Mouse (Mus musculus): ENCODE measurements at regions not wholly inside any gene's neighbourhood (a gene's known extent, or its start where the extent isn't known, plus 50 kb on each side); places are given as distances from the start of the nearest gene placed in this dataset.

DNA sequence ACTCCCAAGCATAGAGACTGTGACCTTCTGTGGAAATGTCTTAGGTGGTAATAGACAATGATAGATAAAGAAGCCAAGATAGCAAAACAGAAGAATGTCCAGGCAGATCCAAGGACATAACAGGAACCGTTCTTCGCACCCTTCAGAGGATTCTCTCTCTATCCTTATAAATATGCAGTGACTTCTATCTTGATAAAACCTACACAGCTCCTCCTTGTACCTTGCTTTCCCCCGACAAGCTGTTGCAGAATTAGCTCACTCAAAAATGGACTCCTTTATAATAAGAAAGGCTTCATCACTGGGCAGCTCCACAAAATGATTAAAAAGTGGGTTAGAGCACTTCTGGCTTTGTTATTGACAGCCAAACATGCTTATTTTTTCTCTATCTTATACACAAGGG, 245.4 kb upstream of the Adra1b start:
- no peak for ATAC-seq (replicated peaks; ENCODE audit: low read depth, poor library complexity, severe bottlenecking)

- ATAC-seq (replicated peaks; ENCODE audit: low read depth, poor library complexity, severe bottlenecking), result no peak
These were observed 246.3 kb upstream of the Il12b start for GRCm38 (mm10) chr11:44153576-44153975.

DNA sequence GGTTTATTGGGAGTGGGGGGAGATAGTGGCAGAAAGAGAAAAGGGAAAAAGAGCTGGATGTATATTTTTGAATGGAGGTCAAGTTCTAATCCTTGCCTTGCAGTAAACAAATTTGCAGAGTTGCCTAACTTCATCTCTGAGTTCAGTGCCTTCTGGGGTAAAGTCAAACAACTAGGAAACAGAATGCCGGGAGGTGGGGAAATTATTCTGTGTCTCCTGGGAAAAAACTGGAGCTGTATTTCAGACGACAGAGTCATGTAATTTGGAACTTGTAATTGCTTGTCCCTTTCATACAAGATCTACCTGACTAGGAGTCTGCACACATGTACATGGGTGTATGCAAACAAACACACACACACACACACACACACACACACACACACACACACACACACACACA, 244.3 kb upstream of the Il12b start:
- no peak for ATAC-seq (replicated peaks; ENCODE audit: low read depth, poor library complexity, severe bottlenecking)

DNA sequence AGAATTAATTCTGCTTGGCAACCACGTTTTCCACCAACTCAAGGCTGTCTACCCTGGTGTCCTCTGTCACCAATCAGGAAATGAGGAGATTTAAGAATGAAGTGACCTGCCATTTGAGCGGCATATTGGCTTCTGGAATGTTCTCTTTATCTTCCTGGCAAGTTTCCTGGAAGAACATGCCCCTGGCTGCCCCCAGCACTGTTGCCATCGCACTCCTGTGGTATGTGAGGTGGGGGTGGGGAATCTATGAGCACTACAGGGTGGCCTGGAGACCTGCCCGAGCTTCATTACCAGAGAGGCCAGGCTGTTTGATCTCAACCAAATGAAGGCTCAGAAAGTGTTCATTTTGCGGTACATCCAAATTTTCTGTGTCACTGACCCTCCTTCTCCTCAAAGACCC, 243.8 kb upstream of the Il12b start:
- ATAC-seq (replicated peaks; ENCODE audit: low read depth, poor library complexity, severe bottlenecking), result no peak

DNA sequence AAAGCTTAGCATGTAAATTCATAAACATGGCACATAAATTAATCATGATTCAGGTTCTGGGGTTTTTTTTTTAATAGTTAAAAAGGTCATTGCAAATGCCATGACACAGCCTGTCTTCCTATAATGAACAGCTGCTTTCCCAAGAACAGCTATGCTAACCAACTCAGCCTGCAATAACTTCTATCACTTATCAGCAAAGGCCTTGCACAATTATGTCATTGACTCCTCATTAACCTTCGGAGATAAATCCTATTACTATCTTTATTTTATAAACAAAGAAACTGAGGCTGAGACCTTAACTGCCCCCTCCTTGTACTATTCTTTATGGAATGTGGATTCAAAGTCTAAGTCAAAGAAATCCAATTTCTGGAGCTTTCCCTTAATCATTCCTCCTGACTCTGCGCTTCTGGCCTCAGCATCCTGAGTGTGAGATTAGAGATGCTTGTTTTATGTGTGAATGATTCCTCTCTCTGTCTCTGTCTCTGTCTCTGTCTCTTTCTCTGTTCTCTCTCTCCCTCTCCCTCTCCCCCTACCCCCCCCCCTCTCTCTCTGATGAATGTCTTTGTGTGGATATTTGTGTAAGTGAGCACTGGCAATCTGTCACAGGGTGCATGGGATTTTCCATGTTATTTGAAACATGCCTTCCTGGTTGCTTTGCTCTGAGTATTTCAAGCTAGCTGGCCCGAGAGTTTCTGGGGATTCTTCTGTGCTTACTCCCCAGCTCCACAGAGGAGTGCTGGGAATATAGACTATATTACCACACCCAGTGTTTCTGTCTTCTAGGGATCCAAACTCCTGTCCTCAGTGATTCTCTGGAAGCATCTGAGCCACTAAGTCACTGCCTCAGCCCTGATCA, 243.1 kb upstream of the Il12b start:
- no peak for ATAC-seq (replicated peaks; ENCODE audit: low read depth, poor library complexity, severe bottlenecking)

DNA sequence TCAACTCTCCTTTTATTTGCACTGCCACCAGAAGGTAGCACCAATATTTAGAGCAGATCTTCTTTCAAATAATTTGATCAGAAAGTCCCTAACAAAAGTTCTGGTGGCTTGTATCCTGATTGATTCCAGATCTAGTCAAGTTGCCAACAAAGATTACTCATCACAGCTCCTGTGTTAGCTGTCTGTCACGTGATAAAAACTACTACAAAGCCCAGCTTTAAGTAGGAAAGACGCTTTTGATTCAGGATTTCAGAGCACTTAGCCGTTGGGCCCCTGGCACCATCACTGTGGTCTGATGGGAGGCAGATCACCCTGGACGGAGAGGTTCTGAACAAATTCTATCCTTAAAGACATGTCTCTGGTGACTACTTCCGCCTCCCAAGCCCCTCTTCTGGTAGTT, 241.6 kb upstream of the Il12b start:
- ATAC-seq (replicated peaks; ENCODE audit: low read depth, poor library complexity, severe bottlenecking), result no peak

GRCm38 (mm10) chr11:44161734-44162418, 238.0 kb upstream of the Il12b start:
- no peak for ATAC-seq (replicated peaks; ENCODE audit: low read depth, poor library complexity, severe bottlenecking)

GRCm38 (mm10) chr11:44163049-44163448, 236.8 kb upstream of the Il12b start:
- ATAC-seq (replicated peaks; ENCODE audit: low read depth, poor library complexity, severe bottlenecking), result no peak

DNA sequence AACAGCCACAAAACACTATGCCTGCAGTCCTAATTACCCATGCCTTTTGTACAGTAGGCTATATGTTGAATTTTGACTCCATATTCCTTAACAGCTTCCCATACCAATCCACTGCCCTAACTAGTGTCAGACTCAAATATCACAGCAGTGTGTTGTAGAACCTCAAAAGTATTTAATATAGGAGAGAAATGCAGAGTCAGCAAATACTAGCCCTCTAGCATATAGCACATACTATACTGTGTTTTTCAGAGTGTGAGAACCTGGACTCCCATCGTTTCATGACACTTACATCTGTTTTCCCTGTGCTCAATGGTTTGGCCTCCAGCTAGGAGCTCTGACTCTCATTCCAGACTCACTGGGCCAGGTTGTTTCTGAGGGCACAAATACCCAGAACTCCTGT, 236.1 kb upstream of the Il12b start:
- ATAC-seq (replicated peaks; ENCODE audit: low read depth, poor library complexity, severe bottlenecking), result no peak

DNA sequence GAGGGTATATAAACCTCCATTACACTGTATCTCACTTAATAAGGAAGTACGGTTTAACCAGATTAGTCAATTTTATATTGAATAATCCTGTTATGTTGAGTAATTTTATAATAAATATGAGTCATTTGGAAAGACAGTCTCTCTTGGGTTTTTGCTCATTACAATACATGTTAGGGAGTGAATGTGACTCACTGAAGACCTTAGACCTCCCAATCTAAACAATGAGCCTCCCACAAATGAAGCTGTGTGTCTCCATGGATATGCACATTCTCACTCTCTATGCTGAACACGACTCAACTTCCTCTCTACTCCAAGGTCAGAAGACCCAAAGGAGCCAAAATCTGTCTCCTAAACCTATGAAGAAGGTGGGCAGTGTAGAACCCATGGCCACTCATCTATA, 235.7 kb upstream of the Il12b start:
- no peak for ATAC-seq (replicated peaks; ENCODE audit: low read depth, poor library complexity, severe bottlenecking)

DNA sequence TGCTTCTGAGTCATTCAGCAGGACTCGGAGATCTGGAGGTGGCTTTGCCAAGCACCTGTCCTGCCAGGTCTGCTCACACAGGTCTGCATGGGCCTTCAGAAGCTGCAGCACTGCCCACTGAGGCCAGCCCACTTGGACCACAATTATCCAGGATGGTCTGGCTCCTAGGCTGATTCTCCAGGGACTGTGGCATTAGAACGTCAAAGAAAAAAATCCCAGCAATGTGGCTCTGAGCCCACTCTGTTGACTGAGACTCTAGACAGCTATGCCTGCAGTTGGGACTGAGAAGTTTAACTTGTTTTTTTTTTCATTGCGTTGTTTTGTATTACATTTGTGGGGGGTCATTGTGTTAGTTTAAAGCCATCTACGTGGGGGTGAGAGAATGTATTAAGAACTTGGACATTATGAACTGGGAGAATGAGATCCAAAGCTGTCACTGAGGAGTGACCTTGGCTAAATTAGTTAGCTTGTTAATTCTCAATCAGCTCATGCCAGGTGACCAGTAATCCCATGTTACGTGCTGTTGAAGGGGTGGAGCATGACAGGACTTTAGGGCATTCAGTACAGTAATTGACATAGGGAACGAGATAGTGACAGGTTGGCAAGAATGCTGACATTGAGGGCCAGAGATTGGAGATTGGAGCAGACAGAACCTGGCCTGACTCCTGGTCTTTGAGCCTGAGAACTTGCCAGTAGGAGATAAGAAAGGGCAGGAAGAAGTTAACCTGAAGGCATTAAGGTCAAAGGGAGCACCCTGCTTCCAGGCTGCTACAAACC, 232.0 kb upstream of the Il12b start:
- no peak for ATAC-seq (replicated peaks; ENCODE audit: low read depth, poor library complexity, severe bottlenecking)

- peak; percentile 50 for ATAC-seq (replicated peaks; ENCODE audit: low read depth, poor library complexity, severe bottlenecking)
These were observed 227.4 kb upstream of the Il12b start for GRCm38 (mm10) chr11:44172478-44172877.

DNA sequence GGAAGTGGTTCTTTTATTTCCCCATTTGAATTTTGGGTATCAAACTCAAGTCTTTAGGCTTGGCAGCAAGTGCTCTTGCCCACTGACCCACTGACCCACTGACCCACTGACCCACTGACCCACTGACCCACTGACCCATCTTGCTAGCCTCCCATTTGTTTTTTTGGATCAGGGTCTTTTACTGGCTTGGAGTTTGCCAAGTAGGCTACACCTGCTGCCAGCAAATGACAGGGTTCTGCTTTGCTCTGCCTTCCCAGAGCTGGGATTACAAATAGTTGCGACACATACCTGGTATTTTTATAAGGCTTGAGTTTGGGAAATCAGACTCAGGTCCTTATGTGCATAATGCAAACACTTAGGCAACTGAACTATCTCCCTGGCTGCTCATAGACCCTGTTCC, 226.7 kb upstream of the Il12b start:
- no peak for ATAC-seq (replicated peaks; ENCODE audit: low read depth, poor library complexity, severe bottlenecking)

DNA sequence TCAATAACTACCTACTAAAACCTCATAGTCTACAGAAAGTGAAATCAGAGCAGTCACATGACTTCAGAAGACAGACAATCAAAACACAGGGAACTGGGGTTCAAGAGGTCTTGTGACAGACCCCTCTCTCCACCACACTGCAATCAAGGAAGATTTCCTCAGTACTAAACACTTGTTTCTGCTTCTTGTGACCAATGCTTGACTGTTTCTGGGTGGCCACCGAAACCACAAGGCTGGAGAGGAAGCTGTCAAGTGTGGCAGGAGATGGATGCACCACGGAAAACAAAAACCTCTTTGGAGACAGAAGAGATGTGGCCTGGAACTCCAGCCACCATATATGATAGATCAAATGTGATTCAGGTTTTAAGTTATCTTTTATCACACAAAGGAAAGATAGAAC, 225.3 kb upstream of the Il12b start:
- ATAC-seq (replicated peaks; ENCODE audit: low read depth, poor library complexity, severe bottlenecking), result peak; percentile 87

DNA sequence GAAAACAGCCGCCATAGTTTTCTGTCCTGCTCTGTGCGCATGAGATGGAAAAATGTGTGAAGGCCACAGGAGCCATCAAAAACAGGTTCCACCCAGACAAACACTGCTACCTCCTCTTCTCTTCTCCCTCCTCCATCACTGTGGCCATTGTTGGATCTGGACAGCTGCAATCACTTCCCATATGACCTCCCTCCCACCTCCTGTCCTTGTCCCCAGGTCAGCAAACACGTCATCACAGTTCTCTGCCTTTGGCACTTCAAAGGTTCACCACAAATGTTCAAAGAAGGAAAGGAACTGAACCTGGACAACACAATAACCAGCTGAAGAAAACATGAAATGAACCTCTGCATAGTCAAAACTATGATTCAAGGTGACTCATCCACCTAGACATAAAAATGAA, 220.2 kb upstream of the Il12b start:
- ATAC-seq (replicated peaks; ENCODE audit: low read depth, poor library complexity, severe bottlenecking), result no peak

GRCm38 (mm10) chr11:44183823-44184222, 216.0 kb upstream of the Il12b start:
- peak; percentile 98 for ATAC-seq (replicated peaks; ENCODE audit: low read depth, poor library complexity, severe bottlenecking)

- no peak for ATAC-seq (replicated peaks; ENCODE audit: low read depth, poor library complexity, severe bottlenecking)
These were observed 214.5 kb upstream of the Il12b start for GRCm38 (mm10) chr11:44185218-44185890.

GRCm38 (mm10) chr11:44188202-44188601, 211.7 kb upstream of the Il12b start:
- ATAC-seq (replicated peaks; ENCODE audit: low read depth, poor library complexity, severe bottlenecking), result no peak

GRCm38 (mm10) chr11:44193806-44194205, 206.1 kb upstream of the Il12b start:
- ATAC-seq (replicated peaks; ENCODE audit: low read depth, poor library complexity, severe bottlenecking), result peak; percentile 60; the same call in 1 of the 2 replicates

DNA sequence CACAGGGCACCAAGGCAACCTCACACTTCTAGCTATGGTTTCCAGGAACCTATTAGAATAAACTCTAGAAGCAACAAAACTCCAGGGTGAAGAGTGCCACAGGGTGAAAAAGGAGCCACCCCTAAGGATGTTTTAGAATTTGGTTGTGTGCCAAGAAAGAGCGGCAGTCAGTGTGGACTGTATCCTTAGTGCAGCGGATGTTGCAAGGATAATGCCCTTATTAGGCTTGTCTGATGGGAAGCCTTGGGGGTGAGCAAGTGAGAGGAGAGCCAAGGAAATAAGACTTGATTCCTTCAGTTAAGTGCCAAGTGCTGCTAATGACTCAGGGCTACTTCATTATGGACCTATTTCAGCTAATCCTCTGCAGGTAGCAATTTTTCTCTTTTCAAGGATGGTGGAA, 197.1 kb upstream of the Il12b start:
- no peak for ATAC-seq (replicated peaks; ENCODE audit: low read depth, poor library complexity, severe bottlenecking)

Measured in common myeloid progenitor, adult 5-6 weeks (primary cell).